Mouse (Mus musculus): ENCODE results near the gene Vmac. TPM values are rescaled to one million over a fixed set of nuclear protein-coding genes. Genes with fewer than 3 reads are reported as not detected.

Gene Vmac
- total RNA-seq (2017): 5.0 to 6.0 TPM (median 5.0 TPM) in 3 replicates

- peak; percentile 56 for ATAC-seq (replicated peaks; ENCODE audit: insufficient number of reproducible peaks, low FRiP score, low TSS enrichment, poor library complexity, severe bottlenecking)
Measured at GRCm38 (mm10) chr17:56717363-56718058, at the start of gene Vmac, which contains the start of gene Ndufa11. Gene Vmac (minus strand): TSS chr17:56718022. Gene Ndufa11 (plus strand): TSS chr17:56717767.

GRCm38 (mm10) chr17:56766631-56767405 lies 49.0 kb upstream of the Vmac start:
- ATAC-seq (replicated peaks; ENCODE audit: insufficient number of reproducible peaks, low FRiP score, low TSS enrichment, poor library complexity, severe bottlenecking): no peak

- ATAC-seq (replicated peaks; ENCODE audit: insufficient number of reproducible peaks, low FRiP score, low TSS enrichment, poor library complexity, severe bottlenecking): no peak
Measured at GRCm38 (mm10) chr17:56765431-56765830, 47.6 kb upstream of the Vmac start.

- peak; percentile 72 for ATAC-seq (replicated peaks; ENCODE audit: insufficient number of reproducible peaks, low FRiP score, low TSS enrichment, poor library complexity, severe bottlenecking)
Measured at GRCm38 (mm10) chr17:56764474-56765354, 46.9 kb upstream of the Vmac start, which contains the start of gene Dus3l. Gene Dus3l (plus strand): TSS chr17:56764757.

- no peak for ATAC-seq (replicated peaks; ENCODE audit: insufficient number of reproducible peaks, low FRiP score, low TSS enrichment, poor library complexity, severe bottlenecking)
Measured at GRCm38 (mm10) chr17:56763741-56764250, 46.0 kb upstream of the Vmac start.

GRCm38 (mm10) chr17:56762769-56763731 lies 45.2 kb upstream of the Vmac start:
- peak; percentile 15; the same call in 1 of the 2 replicates for ATAC-seq (replicated peaks; ENCODE audit: insufficient number of reproducible peaks, low FRiP score, low TSS enrichment, poor library complexity, severe bottlenecking)

- ATAC-seq (replicated peaks; ENCODE audit: insufficient number of reproducible peaks, low FRiP score, low TSS enrichment, poor library complexity, severe bottlenecking): 0 out of 2 replicates have a peak, but pooled peaks have one; percentile 2
Measured at GRCm38 (mm10) chr17:56761991-56762410, 44.2 kb upstream of the Vmac start.

GRCm38 (mm10) chr17:56761077-56761476 lies 43.3 kb upstream of the Vmac start:
- ATAC-seq (replicated peaks; ENCODE audit: insufficient number of reproducible peaks, low FRiP score, low TSS enrichment, poor library complexity, severe bottlenecking): no peak

- ATAC-seq (replicated peaks; ENCODE audit: insufficient number of reproducible peaks, low FRiP score, low TSS enrichment, poor library complexity, severe bottlenecking): no peak
Measured at GRCm38 (mm10) chr17:56759261-56759660, 41.4 kb upstream of the Vmac start.

GRCm38 (mm10) chr17:56758132-56758531 lies 40.3 kb upstream of the Vmac start:
- ATAC-seq (replicated peaks; ENCODE audit: insufficient number of reproducible peaks, low FRiP score, low TSS enrichment, poor library complexity, severe bottlenecking): no peak

GRCm38 (mm10) chr17:56757416-56758123 lies 39.7 kb upstream of the Vmac start, which contains the start of gene Nrtn:
Gene Nrtn (minus strand): TSS chr17:56757530.
- ATAC-seq (replicated peaks; ENCODE audit: insufficient number of reproducible peaks, low FRiP score, low TSS enrichment, poor library complexity, severe bottlenecking): no peak

- ATAC-seq (replicated peaks; ENCODE audit: insufficient number of reproducible peaks, low FRiP score, low TSS enrichment, poor library complexity, severe bottlenecking): no peak
Measured at GRCm38 (mm10) chr17:56756703-56757399, 39.0 kb upstream of the Vmac start.

GRCm38 (mm10) chr17:56754271-56755185 lies 36.7 kb upstream of the Vmac start:
- no peak for ATAC-seq (replicated peaks; ENCODE audit: insufficient number of reproducible peaks, low FRiP score, low TSS enrichment, poor library complexity, severe bottlenecking)

GRCm38 (mm10) chr17:56753452-56753851 lies 35.6 kb upstream of the Vmac start:
- ATAC-seq (replicated peaks; ENCODE audit: insufficient number of reproducible peaks, low FRiP score, low TSS enrichment, poor library complexity, severe bottlenecking): no peak

- ATAC-seq (replicated peaks; ENCODE audit: insufficient number of reproducible peaks, low FRiP score, low TSS enrichment, poor library complexity, severe bottlenecking): no peak
Measured at GRCm38 (mm10) chr17:56751404-56752072, 33.7 kb upstream of the Vmac start.
